Mouse (Mus musculus) neural tube, embryonic 13.5 days (tissue): ENCODE results near the gene H2afy2. TPM values are rescaled to one million over a fixed set of nuclear protein-coding genes. Genes with fewer than 3 reads are reported as not detected.

Experiments
- ATAC-seq: fragments of 200-750 bp; cut with Nextera tagmentation; 2 replicates; pipeline ENCODE4 v1.8.0; 2017; ENCODE audit warnings: low read depth, mild to moderate bottlenecking, moderate TSS enrichment, moderate library complexity
- H3K27ac ChIP-seq: fragments of 300-500 bp; sonication (generic); replicated peaks from 2 replicates; pipeline ENCODE4 v1.5.1; 2015; ENCODE audit warnings: moderate library complexity, mild to moderate bottlenecking, inconsistent platforms
- H3K27me3 ChIP-seq: fragments of 300-500 bp; sonication (generic); 2 replicates; pipeline ENCODE4 v1.6.1; 2015; ENCODE audit warnings: mild to moderate bottlenecking, inconsistent platforms
- H3K36me3 ChIP-seq: fragments of 300-500 bp; sonication (generic); 2 replicates; pipeline ENCODE4 v1.6.1; 2015; ENCODE audit warnings: mild to moderate bottlenecking, inconsistent platforms
- H3K4me1 ChIP-seq: fragments of 300-500 bp; sonication (generic); replicated peaks from 2 replicates; pipeline ENCODE4 v1.6.1; 2015; ENCODE audit warnings: inconsistent platforms
- H3K4me2 ChIP-seq: fragments of 300-500 bp; sonication (generic); 2 replicates; pipeline ENCODE4 v1.6.1; 2015; ENCODE audit warnings: inconsistent platforms, mild to moderate bottlenecking, moderate library complexity
- H3K4me3 ChIP-seq: fragments of 300-500 bp; sonication (generic); 2 replicates; pipeline ENCODE4 v1.5.1; 2015; ENCODE audit warnings: mild to moderate bottlenecking, inconsistent platforms
- H3K9ac ChIP-seq: fragments of 300-500 bp; sonication (generic); 2 replicates; pipeline ENCODE4 v1.6.1; 2015; ENCODE audit warnings: moderate library complexity, mild to moderate bottlenecking, inconsistent platforms
- H3K9me3 ChIP-seq: fragments of 300-500 bp; sonication (generic); 2 replicates; pipeline ENCODE4 v1.6.1; 2016; ENCODE audit warnings: inconsistent platforms
- WGBS: fragments of 180-500 bp; shearing (Covaris S2); methylation state at CpG from one replicate; pipeline ENCODE4 v1.1.7; 2015; 5-methylcytosine and 5-hydroxymethylcytosine counted together
- polyA plus RNA-seq: library from polyadenylated mRNA; unstranded; fragments of >200 nt; fragmentation: Nextera tagmentation; extraction: Ambion mirVana; gene quantifications from 2 replicates; pipeline ENCODE4 v1.2.1, GENCODE M21; 2015

Gene H2afy2
- 306 and 328 TPM in 2 replicates for polyA plus RNA-seq

DNA sequence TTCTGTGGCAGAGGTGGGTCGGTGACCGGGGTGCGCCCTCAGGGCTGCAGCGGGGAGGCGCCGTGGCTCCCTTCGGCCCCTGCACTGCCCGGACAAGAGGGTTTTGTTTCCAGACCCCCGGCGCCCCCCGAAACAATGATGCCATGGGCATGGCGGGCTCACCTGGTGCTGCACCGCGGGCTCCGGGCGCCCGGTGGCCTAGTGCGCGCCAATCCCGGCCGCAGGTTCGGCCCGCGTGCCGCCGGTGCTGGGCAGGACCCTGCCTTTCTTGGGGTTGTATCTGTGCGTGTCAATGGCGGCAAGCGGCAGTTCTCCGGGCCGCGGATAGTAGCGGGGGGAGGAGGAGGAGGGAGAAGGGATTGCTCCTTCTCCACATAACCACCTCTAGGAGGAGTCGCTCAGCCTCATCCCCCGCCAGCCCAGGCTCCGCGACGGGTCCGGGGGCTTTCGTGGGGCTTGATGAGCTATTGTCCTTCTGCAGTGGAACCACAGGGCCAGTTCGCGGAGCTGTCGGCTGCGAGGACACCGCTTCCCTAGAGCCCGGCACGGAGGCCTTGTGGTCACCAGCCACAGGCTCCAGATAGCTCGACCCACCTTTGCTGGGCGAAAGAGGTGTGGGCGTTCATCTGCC is at the start of gene H2afy2:
TSS of gene H2afy2 (minus strand) at position 527 of the 631 bp plus-strand sequence.
- Histone ChIP-seq H3K36me3 (no peaks in the 10 kb centered on the region), H3K4me2 (peak within 1 kb of the TSS; percentile 66), H3K9ac (peak within 1 kb of the TSS; percentile 100), H3K27me3 (no peaks in the 10 kb centered on the region), H3K4me1 (peaks cover 35% of the 10 kb centered on the region), H3K4me3 (peak within 1 kb of the TSS; percentile 86), H3K27ac (peak within 1 kb of the TSS; percentile 99), H3K9me3 (no peaks in the 10 kb centered on the region)
- peak; percentile 93 for ATAC-seq
- WGBS: under 1% methylated on average over 50 of the region's 50 CpGs

DNA sequence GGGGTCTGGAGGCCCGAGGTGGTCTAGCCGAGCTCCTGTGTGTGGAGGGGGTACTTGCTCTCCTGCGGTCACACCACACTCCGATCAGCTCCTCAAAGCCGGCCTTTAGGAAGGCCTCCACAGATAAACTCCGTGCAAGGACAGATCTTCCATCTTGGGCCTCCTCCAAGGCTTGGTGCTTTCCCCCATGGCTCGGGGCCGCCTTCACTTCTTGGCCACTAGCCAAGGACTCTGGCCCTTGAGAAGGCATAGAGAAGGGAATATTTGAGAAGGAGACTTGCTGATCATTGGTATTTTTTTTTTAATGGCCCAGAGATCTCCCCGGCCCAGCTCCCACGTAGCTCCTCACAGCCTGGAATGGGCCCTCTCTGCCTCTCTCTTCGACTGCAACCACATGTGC is 48.8 kb upstream of the H2afy2 start:
- ATAC-seq: no peak
- Histone ChIP-seq H3K9me3 (no peaks in the 10 kb centered on the region), H3K9ac (no peak overlapping the region), H3K4me1 (no peaks in the 10 kb centered on the region), H3K27me3 (no peaks in the 10 kb centered on the region), H3K4me3 (no peak overlapping the region), H3K36me3 (no peaks in the 10 kb centered on the region), H3K4me2 (no peak overlapping the region), H3K27ac (no peak overlapping the region)
- 89% methylated on average over 11 of the region's 11 CpGs for WGBS

DNA sequence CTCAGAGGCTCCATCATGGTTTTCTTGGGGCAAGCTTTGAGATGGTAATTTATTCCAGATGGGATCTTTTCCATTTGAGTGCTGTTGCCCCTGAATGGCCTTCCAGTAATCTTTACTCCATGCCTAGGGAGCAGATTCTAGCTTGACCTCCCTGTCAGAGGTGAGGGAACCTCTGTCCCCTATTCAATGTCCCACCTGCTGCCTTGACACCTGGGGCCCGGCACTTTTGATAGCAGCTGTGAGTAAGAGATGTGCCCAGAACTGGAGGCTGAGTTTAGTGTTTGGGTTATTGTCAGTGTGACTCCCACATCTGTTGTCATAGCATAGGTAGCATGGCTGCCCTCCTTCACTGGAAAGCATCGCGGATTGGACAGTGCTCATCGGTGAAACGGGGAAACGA is 47.8 kb upstream of the H2afy2 start:
- Histone ChIP-seq H3K9ac (no peak overlapping the region), H3K9me3 (no peaks in the 10 kb centered on the region), H3K4me3 (no peak overlapping the region), H3K27ac (no peak overlapping the region), H3K4me2 (no peak overlapping the region), H3K27me3 (no peaks in the 10 kb centered on the region), H3K4me1 (peaks cover 4% of the 10 kb centered on the region; the same call in 1 of the 2 replicates), H3K36me3 (no peaks in the 10 kb centered on the region)
- no peak for ATAC-seq
- WGBS: 90% methylated on average over 6 of the region's 6 CpGs

DNA sequence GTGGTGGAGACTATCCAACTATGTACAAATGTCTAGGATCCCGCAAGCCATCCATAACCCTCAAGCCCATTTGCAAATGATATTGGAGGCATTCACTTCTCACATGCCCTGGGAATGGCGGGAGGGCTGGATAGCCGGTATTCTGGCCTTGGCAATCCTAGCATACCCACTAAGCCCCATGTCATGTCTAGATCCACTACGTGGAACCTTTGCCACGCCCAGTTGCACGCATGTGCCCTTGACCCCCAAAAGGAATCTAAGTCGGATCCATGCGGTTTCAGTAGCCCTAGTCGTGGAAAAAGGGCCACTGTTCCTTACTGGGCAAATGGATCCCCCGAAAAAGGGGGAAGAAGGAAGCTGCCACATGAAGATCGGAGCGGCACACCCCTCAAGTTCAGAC is 47.3 kb upstream of the H2afy2 start:
- no peak for ATAC-seq

DNA sequence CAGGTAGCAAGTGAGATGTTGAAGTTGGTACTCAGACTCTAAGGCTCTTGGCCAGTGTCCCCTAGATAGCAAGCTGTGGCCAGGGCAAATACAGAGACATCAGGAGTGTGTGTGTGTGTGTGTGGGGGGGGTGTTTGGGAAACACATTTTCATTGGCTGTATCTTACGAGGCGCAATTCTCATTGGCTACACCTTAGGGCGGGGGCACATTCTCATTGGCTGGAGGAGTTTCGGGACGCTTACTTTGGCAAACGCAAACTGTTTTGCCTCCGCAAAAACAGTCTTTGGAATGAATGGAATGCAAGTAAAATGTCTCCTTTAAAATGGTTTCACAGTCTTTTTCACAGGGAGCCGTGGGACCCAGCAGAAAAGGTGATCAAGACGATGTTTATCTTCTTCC is 46.9 kb upstream of the H2afy2 start:
- ATAC-seq: no peak
- 49% methylated on average over 9 of the region's 9 CpGs for WGBS

More for the DNA sequence above, 47.3 kb upstream of the H2afy2 start:
- H3K9me3 ChIP-seq: no peaks in the 10 kb centered on the region
- no peaks in the 10 kb centered on the region for H3K27me3 ChIP-seq
- H3K4me2 ChIP-seq: no peak overlapping the region
- no peak overlapping the region for H3K27ac ChIP-seq
- WGBS: 79% methylated on average over 12 of the region's 12 CpGs
- H3K9ac ChIP-seq: no peak overlapping the region
- H3K4me3 ChIP-seq: no peak overlapping the region
- H3K4me1 ChIP-seq: peaks cover 4% of the 10 kb centered on the region; the same call in 1 of the 2 replicates
- no peaks in the 10 kb centered on the region for H3K36me3 ChIP-seq

DNA sequence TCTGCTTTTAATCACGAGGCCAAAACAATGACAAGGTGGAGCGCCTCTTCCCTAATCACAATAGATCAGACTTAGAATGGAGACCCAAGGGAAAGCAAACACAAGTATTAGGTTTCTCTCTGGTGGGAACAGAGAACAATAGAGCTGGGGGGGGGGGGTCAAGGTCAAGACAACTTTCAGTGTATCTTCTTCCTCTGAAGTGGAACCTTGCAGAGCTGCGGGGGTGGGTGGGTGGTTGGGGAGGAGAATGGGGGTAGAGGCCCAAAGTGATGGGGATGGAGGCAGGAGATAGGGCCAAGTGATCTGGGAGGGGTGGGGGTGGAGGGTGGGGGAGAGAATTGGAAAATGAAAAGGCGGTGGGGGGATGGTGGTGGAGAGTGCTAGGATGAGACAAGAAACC is 45.1 kb upstream of the H2afy2 start:
- ATAC-seq: no peak
- Histone ChIP-seq H3K4me2 (no peak overlapping the region), H3K4me3 (no peak overlapping the region), H3K27ac (no peak overlapping the region), H3K4me1 (peaks cover 5% of the 10 kb centered on the region; the same call in 1 of the 2 replicates), H3K9ac (no peak overlapping the region), H3K27me3 (no peaks in the 10 kb centered on the region), H3K36me3 (no peaks in the 10 kb centered on the region), H3K9me3 (no peaks in the 10 kb centered on the region)
- WGBS: 63% methylated on average over 4 of the region's 4 CpGs

More for the DNA sequence above, 46.9 kb upstream of the H2afy2 start:
- Histone ChIP-seq H3K36me3 (no peaks in the 10 kb centered on the region), H3K27ac (no peak overlapping the region), H3K9me3 (no peaks in the 10 kb centered on the region), H3K4me2 (no peak overlapping the region), H3K27me3 (no peaks in the 10 kb centered on the region), H3K9ac (no peak overlapping the region), H3K4me3 (no peak overlapping the region), H3K4me1 (peaks cover 4% of the 10 kb centered on the region; the same call in 1 of the 2 replicates)

DNA sequence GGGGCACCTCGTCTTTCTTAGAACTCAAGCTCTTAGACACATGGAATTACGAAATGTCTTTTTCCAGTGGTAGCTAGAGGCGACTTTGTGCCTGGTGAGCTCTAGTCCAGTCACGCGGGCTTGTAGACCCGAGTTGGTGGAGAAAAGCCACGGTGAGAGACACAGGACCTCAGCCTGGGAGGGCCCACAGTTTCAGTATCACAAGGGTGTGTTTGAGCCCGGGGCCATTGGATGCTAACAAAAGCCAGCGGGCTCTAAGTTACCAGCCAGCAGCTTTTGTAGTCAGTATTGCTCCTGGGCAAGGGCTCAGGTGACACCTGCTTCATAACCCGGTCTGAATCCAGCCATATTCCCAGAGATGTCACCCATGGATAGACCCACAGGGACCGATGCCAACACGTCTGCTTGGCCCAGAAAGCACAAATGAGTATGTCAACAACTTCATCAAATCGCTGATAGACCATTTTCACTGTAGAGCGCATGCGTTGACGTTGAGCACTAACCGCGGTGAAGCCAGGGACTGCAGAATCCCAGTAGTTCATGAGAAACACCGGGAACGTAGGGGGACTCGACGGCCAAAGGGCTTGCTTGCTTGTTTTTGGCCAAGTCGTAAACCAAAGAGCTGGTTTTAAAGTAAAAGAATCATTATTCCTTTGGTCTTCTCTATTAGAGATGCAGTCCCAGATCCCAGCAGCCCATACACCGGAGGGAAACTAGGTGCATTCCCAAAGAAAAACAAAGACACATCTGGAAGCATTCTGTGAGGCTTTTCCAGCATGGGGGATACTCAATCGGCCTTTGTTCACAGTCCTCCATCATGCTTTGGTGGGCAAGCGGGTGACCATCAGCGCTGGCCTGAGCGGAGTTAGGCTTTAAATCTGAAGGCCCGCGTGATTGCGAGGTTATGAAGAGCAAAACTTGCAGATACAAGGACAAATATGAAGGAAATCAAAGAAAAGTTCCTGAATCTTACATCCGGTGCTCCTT is 44.3 kb upstream of the H2afy2 start:
- Histone ChIP-seq H3K4me2 (no peak overlapping the region), H3K36me3 (no peaks in the 10 kb centered on the region), H3K9ac (no peak overlapping the region), H3K27ac (no peak overlapping the region), H3K4me3 (no peak overlapping the region), H3K4me1 (peaks cover 13% of the 10 kb centered on the region), H3K27me3 (no peaks in the 10 kb centered on the region), H3K9me3 (no peaks in the 10 kb centered on the region)
- WGBS: 82% methylated on average over 32 of the region's 32 CpGs
- ATAC-seq: no peak

DNA sequence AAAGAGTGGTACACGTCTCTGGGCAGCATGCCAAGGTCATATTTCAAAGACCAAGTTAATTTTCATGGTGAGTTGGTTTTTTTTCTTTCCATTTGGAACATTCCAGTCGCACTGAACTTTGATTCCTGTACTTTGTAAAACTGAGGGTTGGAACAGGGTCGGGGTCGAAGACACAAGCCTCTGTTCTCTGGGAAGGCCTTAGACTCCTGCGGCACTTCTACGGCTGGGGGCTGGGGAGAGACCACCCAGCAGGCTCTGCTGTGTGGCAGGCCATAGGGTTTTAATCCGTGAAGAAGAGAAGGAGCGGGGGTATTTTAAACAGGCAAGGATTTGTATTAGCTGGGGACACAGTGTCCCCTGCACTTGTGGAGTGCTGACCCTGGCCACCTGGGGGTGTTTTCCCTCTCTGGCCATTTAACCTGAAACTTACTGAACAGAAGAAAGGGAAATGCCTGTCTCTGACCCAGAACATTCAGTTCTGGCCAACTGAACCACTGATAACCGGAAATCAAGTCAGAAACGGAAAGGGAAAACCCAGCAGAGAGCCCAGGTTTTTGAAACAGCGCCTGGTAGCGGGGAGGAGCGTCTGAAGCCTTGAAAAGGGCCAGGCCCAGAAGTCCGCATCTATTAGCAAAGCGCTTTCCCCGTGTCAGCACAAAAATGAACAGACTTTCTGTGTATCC is 42.9 kb upstream of the H2afy2 start:
- no peaks in the 10 kb centered on the region for H3K27me3 ChIP-seq
- H3K9me3 ChIP-seq: no peaks in the 10 kb centered on the region
- no peak overlapping the region for H3K4me2 ChIP-seq
- ATAC-seq: no peak
- no peak overlapping the region for H3K27ac ChIP-seq
- H3K36me3 ChIP-seq: no peaks in the 10 kb centered on the region
- H3K4me3 ChIP-seq: no peak overlapping the region
- no peak overlapping the region for H3K9ac ChIP-seq
- H3K4me1 ChIP-seq: peaks cover 17% of the 10 kb centered on the region
- 37% methylated on average over 16 of the region's 16 CpGs for WGBS

DNA sequence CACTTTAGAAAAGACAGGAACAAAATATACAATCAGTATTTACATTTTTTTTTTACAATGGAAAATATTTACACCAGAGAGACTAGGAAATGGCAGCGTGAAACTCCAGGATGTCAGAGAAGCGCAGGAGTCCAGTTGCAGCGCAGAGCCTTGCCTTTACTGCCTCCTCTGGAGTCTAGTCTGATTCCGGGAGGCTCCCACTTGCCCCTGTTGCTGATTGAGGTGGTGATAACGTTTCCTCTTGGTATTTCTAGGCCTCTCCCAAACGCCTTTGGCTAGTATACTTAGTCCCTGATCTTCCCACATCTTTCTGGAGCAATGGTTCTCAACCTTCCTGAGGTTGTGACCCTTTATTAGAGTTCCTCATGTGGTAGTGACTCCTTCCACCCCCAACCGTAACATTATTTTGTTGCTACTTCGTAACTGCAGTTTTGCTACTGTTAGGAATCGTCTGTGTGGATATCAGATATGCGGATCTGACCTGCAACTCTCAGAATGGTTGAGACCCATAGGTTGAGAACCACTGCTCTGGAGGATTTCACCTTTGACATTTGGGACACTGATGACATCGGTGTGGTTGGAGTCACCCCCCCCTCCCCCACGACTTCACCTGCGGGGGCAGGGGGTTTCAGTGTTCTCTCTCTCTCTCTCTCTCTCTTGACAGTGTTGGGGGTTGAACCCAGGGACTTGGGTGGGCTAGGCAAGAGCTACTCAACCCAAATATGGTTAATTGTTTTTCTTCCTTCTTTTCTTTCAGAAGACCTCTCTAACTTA is 42.2 kb upstream of the H2afy2 start:
- Histone ChIP-seq H3K9ac (no peak overlapping the region), H3K27me3 (no peaks in the 10 kb centered on the region), H3K27ac (no peak overlapping the region), H3K36me3 (no peaks in the 10 kb centered on the region), H3K4me3 (no peak overlapping the region), H3K4me2 (no peak overlapping the region), H3K4me1 (peaks cover 17% of the 10 kb centered on the region), H3K9me3 (no peaks in the 10 kb centered on the region)
- no peak for ATAC-seq
- 76% methylated on average over 13 of the region's 13 CpGs for WGBS

DNA sequence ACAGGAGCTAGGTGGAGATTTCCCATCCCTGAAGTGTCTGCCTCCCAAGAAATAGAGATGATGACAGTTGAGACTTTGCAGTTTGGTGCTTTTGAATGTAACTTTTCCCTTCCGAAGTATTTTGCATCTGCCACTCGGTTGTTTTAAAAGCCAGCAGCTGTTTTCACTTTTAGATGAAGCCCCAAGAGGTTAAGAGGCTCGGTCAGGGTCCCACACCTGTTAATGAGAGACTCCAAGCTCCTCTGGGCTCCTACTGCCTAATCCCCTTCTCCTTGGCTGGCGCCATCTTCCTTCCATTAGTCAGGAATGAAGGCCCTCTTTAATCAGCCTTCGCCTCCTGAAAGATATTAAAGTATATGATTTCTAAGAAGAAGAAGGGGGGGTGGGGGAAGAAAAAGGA is 41.6 kb upstream of the H2afy2 start:
- H3K27me3 ChIP-seq: no peaks in the 10 kb centered on the region
- H3K36me3 ChIP-seq: no peaks in the 10 kb centered on the region
- no peak overlapping the region for H3K4me3 ChIP-seq
- no peak overlapping the region for H3K4me2 ChIP-seq
- WGBS: 65% methylated on average over 5 of the region's 5 CpGs
- no peaks in the 10 kb centered on the region for H3K9me3 ChIP-seq
- ATAC-seq: no peak
- no peak overlapping the region for H3K9ac ChIP-seq
- H3K4me1 ChIP-seq: peaks cover 17% of the 10 kb centered on the region
- H3K27ac ChIP-seq: no peak overlapping the region

DNA sequence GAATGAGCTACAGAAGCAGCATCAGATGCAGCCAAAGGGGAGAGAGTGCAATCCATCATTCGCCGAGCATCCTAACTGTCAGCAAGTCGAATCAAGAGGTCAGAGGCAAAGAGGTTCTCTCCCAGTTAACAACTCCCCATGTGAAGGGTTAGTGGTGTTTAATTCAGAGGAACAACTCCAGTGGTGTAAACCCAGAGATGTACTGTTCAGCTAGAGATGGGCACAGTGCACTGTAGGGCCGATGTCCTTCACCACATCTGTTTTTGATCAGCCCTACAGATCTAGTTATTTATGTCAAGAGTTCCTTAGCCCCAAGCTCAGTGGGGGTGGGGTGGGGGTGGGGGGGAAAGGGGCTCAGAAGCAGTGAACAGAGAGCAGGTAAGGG is 39.8 kb upstream of the H2afy2 start:
- ATAC-seq: no peak
- no peak overlapping the region for H3K4me2 ChIP-seq
- peaks cover 17% of the 10 kb centered on the region for H3K4me1 ChIP-seq
- H3K27me3 ChIP-seq: no peaks in the 10 kb centered on the region
- H3K27ac ChIP-seq: no peak overlapping the region
- H3K9ac ChIP-seq: no peak overlapping the region
- H3K9me3 ChIP-seq: no peaks in the 10 kb centered on the region
- no peak overlapping the region for H3K4me3 ChIP-seq
- WGBS: 58% methylated on average over 4 of the region's 4 CpGs
- H3K36me3 ChIP-seq: no peaks in the 10 kb centered on the region
